Mouse (Mus musculus) heart, embryonic 15.5 days (tissue): Measurements from ENCODE around the gene Hdhd5. TPM values are rescaled to one million over a fixed set of nuclear protein-coding genes. Genes with fewer than 3 reads are reported as not detected.

Source experiments
- ATAC-seq: fragments of 200-750 bp; cut with Nextera tagmentation; replicated peaks from 2 replicates; pipeline ENCODE4 v1.8.0; 2017; ENCODE audit warnings: low read depth, moderate TSS enrichment; ENCODE audit not compliant: insufficient number of reproducible peaks, insufficient read depth, low FRiP score
- H3K27ac ChIP-seq: fragments of 300-500 bp; sonication (generic); 2 replicates; pipeline ENCODE4 v1.5.1; 2015; ENCODE audit warnings: mild to moderate bottlenecking, inconsistent platforms
- H3K27me3 ChIP-seq: fragments of 300-500 bp; sonication (generic); 2 replicates; pipeline ENCODE4 v1.6.1; 2015; ENCODE audit warnings: inconsistent platforms
- H3K36me3 ChIP-seq: fragments of 300-500 bp; sonication (generic); 2 replicates; pipeline ENCODE4 v1.6.1; 2015; ENCODE audit warnings: mild to moderate bottlenecking, inconsistent platforms
- H3K4me1 ChIP-seq: fragments of 300-500 bp; sonication (generic); replicated peaks from 2 replicates; pipeline ENCODE4 v1.6.1; 2015; ENCODE audit warnings: inconsistent platforms
- H3K4me2 ChIP-seq: fragments of 300-500 bp; sonication (generic); 2 replicates; pipeline ENCODE4 v1.6.1; 2015; ENCODE audit warnings: inconsistent platforms, mild to moderate bottlenecking, moderate library complexity
- H3K4me3 ChIP-seq: fragments of 300-500 bp; sonication (generic); 2 replicates; pipeline ENCODE4 v1.5.1; 2015; ENCODE audit warnings: mild to moderate bottlenecking, inconsistent platforms
- H3K9ac ChIP-seq: fragments of 300-500 bp; sonication (generic); 2 replicates; pipeline ENCODE4 v1.6.1; 2015; ENCODE audit warnings: mild to moderate bottlenecking, inconsistent platforms
- H3K9me3 ChIP-seq: fragments of 300-500 bp; sonication (generic); replicated peaks from 2 replicates; pipeline ENCODE4 v1.6.1; 2016; ENCODE audit warnings: inconsistent platforms
- WGBS: fragments of 180-500 bp; shearing (Covaris S2); methylation state at CpG from one replicate; pipeline ENCODE4 v1.1.7; 2015; ENCODE audit warnings: mixed read lengths; 5-methylcytosine and 5-hydroxymethylcytosine counted together
- polyA plus RNA-seq: library from polyadenylated mRNA; unstranded; fragments of >200 nt; fragmentation: Nextera tagmentation; extraction: Ambion mirVana; gene quantifications from 2 replicates; pipeline ENCODE4 v1.2.1, GENCODE M21; 2015

Hdhd5 gene
- polyA plus RNA-seq, 1 experiment from 2014 or later: 12.4 TPM

GRCm38 (mm10) chr6:120524796-120525195, 6.3 kb downstream of the Hdhd5 start:
- Histone ChIP-seq H3K27ac (no peak overlapping the region), H3K4me3 (no peak overlapping the region), H3K36me3 (peaks cover 13% of the 10 kb centered on the region; the same call in 1 of the 2 replicates), H3K9ac (no peak overlapping the region), H3K4me1 (peaks cover 7% of the 10 kb centered on the region), H3K27me3 (no peaks in the 10 kb centered on the region), H3K4me2 (no peak overlapping the region), H3K9me3 (no peaks in the 10 kb centered on the region)
- 86% methylated on average over 5 of the region's 5 CpGs for WGBS
- ATAC-seq: no peak

GRCm38 (mm10) chr6:120519647-120520046, 11.5 kb downstream of the Hdhd5 start:
- WGBS: 86% methylated on average over 5 of the region's 5 CpGs
- Histone ChIP-seq H3K9me3 (no peaks in the 10 kb centered on the region), H3K4me2 (no peak overlapping the region), H3K4me3 (no peak overlapping the region), H3K4me1 (no peaks in the 10 kb centered on the region), H3K36me3 (peaks cover 13% of the 10 kb centered on the region; the same call in 1 of the 2 replicates), H3K27me3 (no peaks in the 10 kb centered on the region), H3K27ac (no peak overlapping the region), H3K9ac (no peak overlapping the region)
- no peak for ATAC-seq

GRCm38 (mm10) chr6:120517311-120517710, 13.8 kb downstream of the Hdhd5 start:
- H3K4me1 ChIP-seq: no peaks in the 10 kb centered on the region
- H3K27ac ChIP-seq: no peak overlapping the region
- H3K4me2 ChIP-seq: no peak overlapping the region
- H3K36me3 ChIP-seq: peaks cover 19% of the 10 kb centered on the region; the same call in 1 of the 2 replicates
- WGBS: 88% methylated on average over 5 of the region's 5 CpGs
- H3K9me3 ChIP-seq: no peaks in the 10 kb centered on the region
- no peaks in the 10 kb centered on the region for H3K27me3 ChIP-seq
- no peak overlapping the region for H3K4me3 ChIP-seq
- ATAC-seq: no peak
- H3K9ac ChIP-seq: no peak overlapping the region

- Histone ChIP-seq H3K36me3 (peaks cover 15% of the 10 kb centered on the region; the same call in 1 of the 2 replicates), H3K9me3 (no peaks in the 10 kb centered on the region), H3K4me2 (no peak overlapping the region), H3K9ac (no peak overlapping the region), H3K27me3 (no peaks in the 10 kb centered on the region), H3K4me3 (no peak overlapping the region), H3K4me1 (no peaks in the 10 kb centered on the region), H3K27ac (no peak overlapping the region)
- 79% methylated on average over 6 of the region's 6 CpGs for WGBS
- no peak for ATAC-seq
Measured at GRCm38 (mm10) chr6:120516879-120517278, 14.2 kb downstream of the Hdhd5 start.

GRCm38 (mm10) chr6:120516422-120516821, 14.7 kb downstream of the Hdhd5 start:
- Histone ChIP-seq H3K4me2 (no peak overlapping the region), H3K36me3 (peaks cover 17% of the 10 kb centered on the region; the same call in 1 of the 2 replicates), H3K27me3 (no peaks in the 10 kb centered on the region), H3K4me3 (no peak overlapping the region), H3K9ac (no peak overlapping the region), H3K27ac (no peak overlapping the region), H3K4me1 (no peaks in the 10 kb centered on the region), H3K9me3 (no peaks in the 10 kb centered on the region)
- 66% methylated on average over 4 of the region's 4 CpGs for WGBS
- no peak for ATAC-seq

GRCm38 (mm10) chr6:120511212-120511611, 19.9 kb downstream of the Hdhd5 start:
- H3K27ac ChIP-seq: no peak overlapping the region
- WGBS: 85% methylated on average over 6 of the region's 6 CpGs
- H3K9ac ChIP-seq: no peak overlapping the region
- no peak for ATAC-seq
- no peaks in the 10 kb centered on the region for H3K27me3 ChIP-seq
- no peaks in the 10 kb centered on the region for H3K4me1 ChIP-seq
- peaks cover 21% of the 10 kb centered on the region; the same call in 1 of the 2 replicates for H3K36me3 ChIP-seq
- no peak overlapping the region for H3K4me3 ChIP-seq
- no peak overlapping the region for H3K4me2 ChIP-seq
- no peaks in the 10 kb centered on the region for H3K9me3 ChIP-seq

- Histone ChIP-seq H3K27ac (no peak overlapping the region), H3K36me3 (peaks cover 21% of the 10 kb centered on the region; the same call in 1 of the 2 replicates), H3K4me3 (no peak overlapping the region), H3K27me3 (no peaks in the 10 kb centered on the region), H3K4me1 (no peaks in the 10 kb centered on the region), H3K9ac (no peak overlapping the region), H3K4me2 (no peak overlapping the region), H3K9me3 (no peaks in the 10 kb centered on the region)
- 85% methylated on average over 8 of the region's 8 CpGs for WGBS
- ATAC-seq: no peak
Measured at GRCm38 (mm10) chr6:120510425-120510824, 20.7 kb downstream of the Hdhd5 start.

- H3K4me2 ChIP-seq: no peak overlapping the region
- peaks cover 21% of the 10 kb centered on the region; the same call in 1 of the 2 replicates for H3K36me3 ChIP-seq
- no peaks in the 10 kb centered on the region for H3K9me3 ChIP-seq
- no peaks in the 10 kb centered on the region for H3K4me1 ChIP-seq
- H3K4me3 ChIP-seq: no peak overlapping the region
- no peaks in the 10 kb centered on the region for H3K27me3 ChIP-seq
- no peak for ATAC-seq
- no peak overlapping the region for H3K9ac ChIP-seq
- 83% methylated on average over 7 of the region's 7 CpGs for WGBS
- no peak overlapping the region for H3K27ac ChIP-seq
Measured at GRCm38 (mm10) chr6:120509975-120510374, 21.1 kb downstream of the Hdhd5 start.

GRCm38 (mm10) chr6:120508645-120509044, 22.5 kb downstream of the Hdhd5 start:
- H3K27me3 ChIP-seq: no peaks in the 10 kb centered on the region
- 71% methylated on average over 4 of the region's 4 CpGs for WGBS
- no peak overlapping the region for H3K9ac ChIP-seq
- H3K4me3 ChIP-seq: no peak overlapping the region
- H3K9me3 ChIP-seq: no peaks in the 10 kb centered on the region
- peaks cover 16% of the 10 kb centered on the region; the same call in 1 of the 2 replicates for H3K36me3 ChIP-seq
- H3K27ac ChIP-seq: no peak overlapping the region
- ATAC-seq: no peak
- no peaks in the 10 kb centered on the region for H3K4me1 ChIP-seq
- H3K4me2 ChIP-seq: no peak overlapping the region

GRCm38 (mm10) chr6:120505531-120505930, 25.6 kb downstream of the Hdhd5 start:
- WGBS: 67% methylated on average over 4 of the region's 4 CpGs
- no peak overlapping the region for H3K4me2 ChIP-seq
- no peak overlapping the region for H3K4me3 ChIP-seq
- H3K9ac ChIP-seq: no peak overlapping the region
- no peaks in the 10 kb centered on the region for H3K9me3 ChIP-seq
- no peak overlapping the region for H3K27ac ChIP-seq
- ATAC-seq: no peak
- H3K36me3 ChIP-seq: peaks cover 9% of the 10 kb centered on the region; the same call in 1 of the 2 replicates
- no peaks in the 10 kb centered on the region for H3K27me3 ChIP-seq
- no peaks in the 10 kb centered on the region for H3K4me1 ChIP-seq

GRCm38 (mm10) chr6:120504051-120504450, 27.1 kb downstream of the Hdhd5 start:
- ATAC-seq: no peak
- H3K4me1 ChIP-seq: no peaks in the 10 kb centered on the region
- 58% methylated on average over 3 of the region's 3 CpGs for WGBS

GRCm38 (mm10) chr6:120496544-120496943, 34.6 kb downstream of the Hdhd5 start:
- Histone ChIP-seq H3K4me2 (no peak overlapping the region), H3K9ac (no peak overlapping the region), H3K4me1 (peaks cover 27% of the 10 kb centered on the region), H3K27me3 (peaks cover 37% of the 10 kb centered on the region), H3K4me3 (no peak overlapping the region), H3K9me3 (no peaks in the 10 kb centered on the region), H3K27ac (no peak overlapping the region), H3K36me3 (no peaks in the 10 kb centered on the region)
- 50% methylated on average over 3 of the region's 3 CpGs for WGBS
- ATAC-seq: no peak

More at GRCm38 (mm10) chr6:120504051-120504450, 27.1 kb downstream of the Hdhd5 start:
- Histone ChIP-seq H3K27ac (no peak overlapping the region), H3K27me3 (no peaks in the 10 kb centered on the region), H3K36me3 (no peaks in the 10 kb centered on the region), H3K4me2 (no peak overlapping the region), H3K9me3 (no peaks in the 10 kb centered on the region), H3K9ac (no peak overlapping the region), H3K4me3 (no peak overlapping the region)
